Mouse (Mus musculus) intestine, postnatal 0 days (tissue): Measurements from ENCODE around the gene Bpifa5. TPM values are rescaled to one million over a fixed set of nuclear protein-coding genes. Genes with fewer than 3 reads are reported as not detected.
A peak's percentile ranks its signal among the peaks of the same experiment; 100 is the strongest.

Experiments
- ATAC-seq: fragments of 200-750 bp; cut with Nextera tagmentation; 2 replicates; pipeline ENCODE4 v1.8.0; 2017; ENCODE audit warnings: mild to moderate bottlenecking, moderate TSS enrichment, moderate library complexity
- H3K27ac ChIP-seq: fragments of 300-500 bp; sonication (generic); 2 replicates; pipeline ENCODE4 v1.5.1; 2014; ENCODE audit warnings: mild to moderate bottlenecking, low read depth, low read length, moderate library complexity
- H3K27me3 ChIP-seq: fragments of 300-500 bp; sonication (generic); replicated peaks from 2 replicates; pipeline ENCODE4 v1.6.1; 2014; ENCODE audit warnings: low read length, mixed read lengths; ENCODE audit not compliant: control insufficient read depth, insufficient read depth
- H3K36me3 ChIP-seq: fragments of 300-500 bp; sonication (generic); 2 replicates; pipeline ENCODE4 v1.6.1; 2014; ENCODE audit warnings: mild to moderate bottlenecking, moderate library complexity; ENCODE audit not compliant: control insufficient read depth, insufficient read depth
- H3K4me1 ChIP-seq: fragments of 300-500 bp; sonication (generic); replicated peaks from 2 replicates; pipeline ENCODE4 v1.6.1; 2014; ENCODE audit warnings: antibody characterized with exemption, low read length, mixed read lengths; ENCODE audit not compliant: control insufficient read depth, insufficient read depth
- H3K4me2 ChIP-seq: fragments of 300-500 bp; sonication (generic); replicated peaks from 2 replicates; pipeline ENCODE4 v1.6.1; 2014; ENCODE audit warnings: low read depth, mild to moderate bottlenecking, moderate library complexity
- H3K4me3 ChIP-seq: fragments of 300-500 bp; sonication (generic); 2 replicates; pipeline ENCODE4 v1.5.1; 2014; ENCODE audit warnings: low read depth, low read length
- H3K9ac ChIP-seq: fragments of 300-500 bp; sonication (generic); 2 replicates; pipeline ENCODE4 v1.6.1; 2014; ENCODE audit warnings: mild to moderate bottlenecking, low read depth, low read length
- H3K9me3 ChIP-seq: fragments of 300-500 bp; sonication (generic); 2 replicates; pipeline ENCODE4 v1.6.1; 2016; ENCODE audit warnings: mixed run types; ENCODE audit not compliant: control insufficient read depth
- CTCF ChIP-seq: sonication (generic); IDR thresholded peaks from 2 replicates; pipeline ENCODE4 v1.5.1; 2016; ENCODE audit warnings: low read depth, mild to moderate bottlenecking, control low read depth, antibody characterized with exemption, moderate library complexity
- WGBS: fragments of 180-500 bp; shearing (Covaris S2); extraction: QIAGEN DNeasy Blood & Tissue Kit; methylation state at CpG from one replicate; pipeline ENCODE4 v1.1.7; 2014; 5-methylcytosine and 5-hydroxymethylcytosine counted together
- polyA plus RNA-seq: library from polyadenylated mRNA; unstranded; fragments of >200 nt; fragmentation: Nextera tagmentation; extraction: Ambion mirVana; gene quantifications from 2 replicates; pipeline ENCODE4 v1.2.1, GENCODE M21; 2015

Bpifa5 gene
- polyA plus RNA-seq, 1 experiment from 2014 or later = not detected

DNA sequence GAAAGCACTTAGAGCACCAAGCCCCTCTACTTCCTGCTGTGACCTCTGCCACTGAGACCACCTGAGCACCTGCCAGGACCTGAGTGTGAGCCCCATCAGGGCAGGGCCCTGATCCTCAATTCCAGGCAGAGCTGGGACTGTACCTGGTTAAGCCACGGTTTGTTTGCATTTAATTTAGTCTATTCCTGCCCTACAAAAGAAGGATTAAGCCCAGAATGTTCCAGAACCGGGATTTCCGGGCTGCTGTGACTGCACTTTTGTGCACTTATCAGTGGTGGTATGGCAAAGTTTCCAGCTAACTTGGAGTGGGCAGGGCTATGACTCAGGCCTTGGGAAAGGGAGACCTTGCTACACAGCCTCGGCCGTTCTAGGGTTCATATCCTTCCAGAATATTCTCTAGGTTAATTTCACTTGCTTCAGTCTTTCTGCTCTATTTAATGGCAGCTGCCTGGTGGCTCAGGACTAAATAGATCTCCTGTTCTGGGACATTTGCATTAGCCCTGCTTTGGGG is 31.6 kb downstream of the Bpifa5 start:
- no peaks in the 10 kb centered on the region for H3K27me3 ChIP-seq
- TF ChIP-seq CTCF = no peak
- no peak overlapping the region for H3K27ac ChIP-seq
- H3K4me1 ChIP-seq = no peaks in the 10 kb centered on the region
- 56% methylated on average over 5 of the region's 5 CpGs for WGBS
- ATAC-seq = no peak
- H3K36me3 ChIP-seq = no peaks in the 10 kb centered on the region
- H3K9me3 ChIP-seq = no peaks in the 10 kb centered on the region
- H3K9ac ChIP-seq = no peak overlapping the region
- H3K4me3 ChIP-seq = no peak overlapping the region
- H3K4me2 ChIP-seq = no peak overlapping the region

- ATAC-seq = no peak
- Histone ChIP-seq H3K4me3 (no peak overlapping the region), H3K4me2 (no peak overlapping the region), H3K9ac (no peak overlapping the region), H3K9me3 (no peaks in the 10 kb centered on the region), H3K27me3 (no peaks in the 10 kb centered on the region), H3K27ac (no peak overlapping the region), H3K36me3 (no peaks in the 10 kb centered on the region), H3K4me1 (no peaks in the 10 kb centered on the region)
- TF ChIP-seq CTCF = no peak
- WGBS = 89% methylated on average over 9 of the region's 9 CpGs
Observed at GRCm38 (mm10) chr2:154197036-154197435, 34.6 kb downstream of the Bpifa5 start.

DNA sequence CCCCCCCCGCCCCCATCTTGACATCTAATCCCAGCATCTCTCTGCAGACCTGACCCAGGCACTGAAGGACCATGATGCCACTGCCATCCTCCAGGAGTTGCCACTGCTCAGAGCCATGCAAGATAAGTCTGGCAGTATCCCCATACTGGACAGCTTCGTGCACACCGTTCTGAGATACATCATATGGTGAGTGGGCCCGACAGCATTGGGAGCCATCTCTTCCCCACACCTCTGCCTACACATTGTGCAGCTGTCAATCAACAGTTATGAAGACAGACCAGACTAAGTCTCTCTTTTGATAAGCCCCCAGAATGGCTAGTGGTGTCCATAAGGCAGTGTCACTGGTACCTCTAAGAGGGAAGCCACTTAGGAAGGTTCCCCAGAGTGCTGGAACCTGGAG is 42.2 kb downstream of the Bpifa5 start:
- Histone ChIP-seq H3K4me1 (no peaks in the 10 kb centered on the region), H3K4me2 (no peak overlapping the region), H3K9ac (no peak overlapping the region), H3K36me3 (no peaks in the 10 kb centered on the region), H3K27ac (no peak overlapping the region), H3K9me3 (no peaks in the 10 kb centered on the region), H3K27me3 (no peaks in the 10 kb centered on the region), H3K4me3 (no peak overlapping the region)
- no peak for TF ChIP-seq CTCF
- ATAC-seq = no peak
- 89% methylated on average over 4 of the region's 4 CpGs for WGBS

DNA sequence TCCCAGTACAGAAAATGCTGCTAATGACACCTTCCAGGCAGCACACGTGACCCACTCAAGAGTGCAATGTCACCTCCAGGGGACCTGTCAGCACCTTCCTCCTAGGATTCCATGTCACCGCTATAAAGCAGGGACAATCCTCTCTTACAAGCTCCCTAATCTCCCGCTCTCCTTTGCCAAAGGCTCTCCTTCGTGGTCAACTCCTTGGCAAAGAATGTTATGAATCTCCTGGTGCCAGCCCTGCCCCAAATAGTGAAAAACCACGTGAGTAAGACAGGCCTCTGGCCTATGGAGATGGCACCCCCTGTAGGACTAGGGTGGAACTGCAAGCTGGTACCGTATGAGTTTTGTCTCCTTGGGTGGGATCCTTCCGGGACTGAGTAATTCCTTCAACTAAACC is 44.5 kb downstream of the Bpifa5 start:
- H3K4me3 ChIP-seq = no peak overlapping the region
- no peaks in the 10 kb centered on the region for H3K36me3 ChIP-seq
- 64% methylated on average over 7 of the region's 7 CpGs for WGBS
- no peaks in the 10 kb centered on the region for H3K9me3 ChIP-seq
- no peak overlapping the region for H3K9ac ChIP-seq
- H3K27me3 ChIP-seq = no peaks in the 10 kb centered on the region
- no peak for ATAC-seq
- peak; percentile 71 for TF ChIP-seq CTCF
- H3K4me1 ChIP-seq = no peaks in the 10 kb centered on the region
- no peak overlapping the region for H3K27ac ChIP-seq
- no peak overlapping the region for H3K4me2 ChIP-seq

- WGBS = 6% methylated on average over 3 of the region's 3 CpGs
Observed at GRCm38 (mm10) chr2:154209112-154209511, 46.7 kb downstream of the Bpifa5 start.

GRCm38 (mm10) chr2:154211121-154211520 is 48.7 kb downstream of the Bpifa5 start:
- Histone ChIP-seq H3K27ac (no peak overlapping the region), H3K4me3 (no peak overlapping the region), H3K9me3 (no peaks in the 10 kb centered on the region), H3K4me1 (no peaks in the 10 kb centered on the region), H3K36me3 (no peaks in the 10 kb centered on the region), H3K27me3 (no peaks in the 10 kb centered on the region), H3K9ac (no peak overlapping the region), H3K4me2 (no peak overlapping the region)
- ATAC-seq = no peak
- no peak for TF ChIP-seq CTCF
- 48% methylated on average over 1 of the region's 1 CpGs for WGBS

More at GRCm38 (mm10) chr2:154209112-154209511, 46.7 kb downstream of the Bpifa5 start:
- no peaks in the 10 kb centered on the region for H3K36me3 ChIP-seq
- peak; percentile 73 for TF ChIP-seq CTCF
- H3K4me1 ChIP-seq = no peaks in the 10 kb centered on the region
- no peak overlapping the region for H3K4me2 ChIP-seq
- H3K27ac ChIP-seq = no peak overlapping the region
- ATAC-seq = no peak
- H3K9ac ChIP-seq = no peak overlapping the region
- no peak overlapping the region for H3K4me3 ChIP-seq
- no peaks in the 10 kb centered on the region for H3K9me3 ChIP-seq
- H3K27me3 ChIP-seq = no peaks in the 10 kb centered on the region

DNA sequence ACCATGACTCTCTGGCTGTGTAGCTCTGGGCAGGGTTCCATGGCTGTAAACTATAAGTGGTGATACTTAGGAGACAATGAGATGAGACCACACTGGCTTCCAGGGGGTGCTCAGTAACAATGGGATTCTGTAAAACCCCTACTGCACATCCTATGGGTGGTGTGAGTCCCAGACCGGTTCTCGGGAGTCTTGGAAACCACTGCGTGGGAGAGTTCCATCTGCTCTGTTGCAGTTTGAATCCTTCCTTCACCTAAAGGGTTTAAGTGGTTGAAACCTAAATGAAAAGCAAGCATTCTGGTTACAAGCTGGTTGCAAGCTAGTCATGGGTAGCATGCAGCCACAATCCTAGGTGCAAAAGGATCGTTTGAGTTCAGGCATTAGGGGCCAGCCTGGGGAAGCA is 49.5 kb downstream of the Bpifa5 start:
- Histone ChIP-seq H3K27ac (no peak overlapping the region), H3K4me3 (no peak overlapping the region), H3K4me2 (no peak overlapping the region), H3K9ac (no peak overlapping the region), H3K36me3 (no peaks in the 10 kb centered on the region), H3K4me1 (no peaks in the 10 kb centered on the region), H3K9me3 (no peaks in the 10 kb centered on the region), H3K27me3 (no peaks in the 10 kb centered on the region)
- TF ChIP-seq CTCF = no peak
- ATAC-seq = no peak
- 87% methylated on average over 4 of the region's 4 CpGs for WGBS
